Mouse (Mus musculus) liver, adult 2 months (tissue): ENCODE data around the gene Tbx15. TPM values are rescaled to one million over a fixed set of nuclear protein-coding genes. Genes with fewer than 3 reads are reported as not detected.

ENCODE experiments used
- DNase-seq: peaks from one replicate; pipeline ENCODE4 v3.0.0-alpha.2; 2011; ENCODE audit warnings: low read depth, low spot score; ENCODE audit errors: extremely low read depth
- H3K27ac ChIP-seq: fragments of 200-500 bp; replicated peaks from 2 replicates; pipeline ENCODE4 v1.5.1; 2012; ENCODE audit warnings: low read depth, mild to moderate bottlenecking, control low read depth, inconsistent platforms, low read length; ENCODE audit not compliant: insufficient read depth
- H3K27me3 ChIP-seq: fragments of 200-500 bp; 2 replicates; pipeline ENCODE4 v1.6.1; 2012; ENCODE audit warnings: mild to moderate bottlenecking, moderate library complexity, low read length, inconsistent platforms; ENCODE audit not compliant: control insufficient read depth, insufficient read depth
- H3K36me3 ChIP-seq: fragments of 200-500 bp; 2 replicates; pipeline ENCODE4 v1.6.1; 2012; ENCODE audit warnings: low read length, inconsistent platforms; ENCODE audit not compliant: control insufficient read depth, insufficient read depth
- H3K4me1 ChIP-seq: fragments of 200-500 bp; 2 replicates; pipeline ENCODE4 v1.6.1; 2011; ENCODE audit warnings: low read length; ENCODE audit not compliant: control insufficient read depth, insufficient read depth
- H3K4me3 ChIP-seq: fragments of 200-500 bp; 2 replicates; pipeline ENCODE4 v1.5.1; 2011; ENCODE audit warnings: low read depth, mild to moderate bottlenecking, control low read depth, low read length, moderate library complexity; ENCODE audit not compliant: insufficient read depth
- H3K79me2 ChIP-seq: fragments of 200-500 bp; 2 replicates; pipeline ENCODE4 v1.6.1; 2012; ENCODE audit warnings: inconsistent platforms, mild to moderate bottlenecking, low read length, moderate library complexity; ENCODE audit not compliant: control insufficient read depth, insufficient read depth
- H3K9ac ChIP-seq: fragments of 200-500 bp; 2 replicates; pipeline ENCODE4 v1.6.1; 2012; ENCODE audit warnings: low read depth, mild to moderate bottlenecking, control low read depth, inconsistent platforms, low read length
- CTCF ChIP-seq: fragments of 200-500 bp; IDR thresholded peaks from 2 replicates; pipeline ENCODE4 v1.5.1; 2011; ENCODE audit warnings: low read depth, low read length, control low read depth
- POLR2A ChIP-seq: fragments of 200-500 bp; IDR thresholded peaks from 2 replicates; pipeline ENCODE4 v1.6.1; 2011; ENCODE audit warnings: low read length, control low read depth; ENCODE audit not compliant: insufficient read depth; ENCODE audit errors: extremely low read depth
- WGBS: fragments of 180-500 bp; shearing (Covaris S2); methylation state at CpG from one replicate; pipeline ENCODE4 v1.1.7; 2018; 5-methylcytosine and 5-hydroxymethylcytosine counted together
- polyA plus RNA-seq: library from polyadenylated mRNA; depleted of rRNA; stranded (reverse); fragments of >200 nt; gene quantifications from 2 replicates; pipeline ENCODE4 v1.2.3, GENCODE M21; 2012; rRNA removed
- total RNA-seq: library from RNA; depleted of rRNA; stranded (reverse); fragments of >200 nt; gene quantifications from 2 replicates; pipeline ENCODE4 v1.2.3, GENCODE M21; 2014; rRNA removed

The Tbx15 gene
- total RNA-seq = 0.09 TPM in 1 of 2 replicates, not detected in the other
- polyA plus RNA-seq = 0.04 TPM in 1 of 2 replicates, not detected in the other

DNA sequence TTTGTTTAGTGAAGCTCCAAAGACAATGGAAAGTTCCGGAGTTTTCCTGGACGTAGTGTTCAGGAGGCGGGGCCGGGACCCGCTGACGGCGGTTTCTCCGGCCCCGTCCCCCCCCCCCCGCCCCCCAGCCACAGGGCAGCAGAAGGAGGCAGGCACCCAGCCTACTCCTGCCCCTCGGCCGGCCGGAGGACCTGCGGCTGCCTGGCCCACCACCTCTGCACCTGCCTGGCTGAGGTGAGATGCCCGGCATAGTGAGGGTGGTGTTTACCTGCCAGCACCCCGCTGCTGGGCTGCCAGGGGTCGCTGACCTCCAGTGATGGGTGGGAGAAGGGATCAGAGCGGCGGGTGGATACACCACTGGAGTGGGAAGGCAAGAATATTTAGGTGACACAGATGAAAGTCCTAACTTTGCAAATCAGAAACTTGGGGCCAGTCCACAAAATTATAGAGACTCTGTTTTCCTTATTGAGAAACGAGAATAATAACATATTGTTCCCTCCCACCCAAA, at the start of gene Tbx15:
Gene Tbx15, plus strand, starts transcription at position 169 of the 508 bp plus-strand sequence.
- H3K27me3 ChIP-seq = peaks cover 40% of the 10 kb centered on the region; the same call in 1 of the 2 replicates
- no peak for TF ChIP-seq CTCF
- no peak for TF ChIP-seq POLR2A
- H3K4me3 ChIP-seq = no peak within 1 kb of the TSS

DNA sequence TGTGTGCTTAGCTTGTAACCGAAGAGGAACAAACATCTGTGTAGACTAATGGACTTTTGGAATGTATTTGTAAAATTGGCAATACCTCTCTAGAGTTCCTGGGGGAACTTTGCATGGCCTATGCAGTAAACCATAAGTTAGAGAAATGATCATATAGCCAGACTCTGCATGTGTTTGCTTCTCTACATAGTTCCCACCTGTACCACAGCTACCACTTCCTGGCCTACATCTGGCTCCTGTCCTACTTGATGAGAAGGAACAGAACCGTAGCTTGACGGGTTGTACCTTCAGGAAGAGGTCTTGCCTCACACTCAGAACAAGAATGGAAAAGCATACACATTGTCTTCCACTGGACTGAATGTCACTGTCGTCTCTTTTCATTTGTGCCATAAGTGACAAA, 46.6 kb upstream of the Tbx15 start:
- no peaks in the 10 kb centered on the region for H3K79me2 ChIP-seq
- TF ChIP-seq POLR2A = no peak
- TF ChIP-seq CTCF = no peak
- DNase-seq = peak; percentile 41
- peaks cover 9% of the 10 kb centered on the region; the same call in 1 of the 2 replicates for H3K4me1 ChIP-seq
- no peaks in the 10 kb centered on the region for H3K36me3 ChIP-seq
- 62% methylated on average over 4 of the region's 4 CpGs for WGBS
- no peak overlapping the region for H3K9ac ChIP-seq
- no peak overlapping the region for H3K27ac ChIP-seq
- H3K27me3 ChIP-seq = no peaks in the 10 kb centered on the region
- H3K4me3 ChIP-seq = no peak overlapping the region

More for the DNA sequence above, at the start of gene Tbx15:
- Histone ChIP-seq H3K27ac (no peak within 1 kb of the TSS), H3K36me3 (no peaks in the 10 kb centered on the region), H3K9ac (no peak within 1 kb of the TSS), H3K4me1 (peaks cover 2% of the 10 kb centered on the region; the same call in 1 of the 2 replicates), H3K79me2 (no peaks in the 10 kb centered on the region)
- no peak for DNase-seq
- WGBS = 1% methylated on average over 20 of the region's 20 CpGs

DNA sequence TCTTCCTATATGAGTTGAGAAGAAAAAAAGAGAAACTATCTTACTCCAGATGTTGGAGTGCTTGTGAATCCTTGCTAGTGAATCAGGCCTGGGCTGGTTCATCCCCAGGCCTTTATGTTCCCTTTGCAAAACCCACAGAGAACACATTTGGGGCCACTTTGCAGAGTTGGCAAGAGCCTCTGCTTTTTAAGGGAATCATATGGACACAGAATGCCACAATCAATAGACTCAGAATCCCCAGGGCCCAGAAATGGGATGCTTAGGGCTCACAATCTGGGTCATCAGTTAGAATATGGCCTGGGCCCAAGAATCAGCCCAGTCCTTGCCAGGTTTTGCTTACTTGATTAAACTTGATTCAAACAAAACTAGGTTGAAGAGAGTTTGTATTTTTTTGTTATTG, 36.9 kb upstream of the Tbx15 start:
- no peaks in the 10 kb centered on the region for H3K27me3 ChIP-seq

DNA sequence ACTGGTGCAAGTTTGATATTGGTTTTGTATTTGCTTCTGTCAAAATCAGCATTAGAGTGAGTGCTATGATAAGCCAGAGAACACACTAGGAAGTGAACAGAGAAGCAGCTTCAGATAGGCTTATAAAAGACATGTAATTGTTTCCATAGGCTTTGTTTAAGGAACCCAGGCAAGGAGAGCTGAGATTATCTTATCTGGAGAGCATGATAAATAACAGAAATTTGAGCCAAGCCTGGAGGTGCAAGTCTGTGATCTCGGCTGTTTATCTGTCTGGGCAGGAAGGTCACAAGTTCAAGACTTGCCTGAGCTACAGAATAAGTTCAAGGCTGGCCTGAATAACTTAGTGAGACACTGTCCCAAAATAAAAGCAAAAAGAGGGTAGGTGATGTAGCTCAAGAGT, 31.8 kb upstream of the Tbx15 start:
- Histone ChIP-seq H3K4me1 (no peaks in the 10 kb centered on the region; the same call in 1 of the 2 replicates), H3K4me3 (no peak overlapping the region), H3K36me3 (0 out of 2 replicates have a peak, but pooled peaks cover 3% of the 10 kb centered on the region), H3K9ac (no peak overlapping the region), H3K27ac (no peak overlapping the region), H3K27me3 (no peaks in the 10 kb centered on the region), H3K79me2 (no peaks in the 10 kb centered on the region)
- TF ChIP-seq POLR2A = no peak
- no peak for DNase-seq
- 78% methylated on average over 1 of the region's 1 CpGs for WGBS

More for the DNA sequence above, 36.9 kb upstream of the Tbx15 start:
- no peak for TF ChIP-seq POLR2A
- TF ChIP-seq CTCF = no peak
- Histone ChIP-seq H3K36me3 (0 out of 2 replicates have a peak, but pooled peaks cover 3% of the 10 kb centered on the region), H3K4me3 (no peak overlapping the region), H3K4me1 (no peaks in the 10 kb centered on the region), H3K9ac (no peak overlapping the region), H3K79me2 (no peaks in the 10 kb centered on the region), H3K27ac (no peak overlapping the region)
- DNase-seq = no peak

DNA sequence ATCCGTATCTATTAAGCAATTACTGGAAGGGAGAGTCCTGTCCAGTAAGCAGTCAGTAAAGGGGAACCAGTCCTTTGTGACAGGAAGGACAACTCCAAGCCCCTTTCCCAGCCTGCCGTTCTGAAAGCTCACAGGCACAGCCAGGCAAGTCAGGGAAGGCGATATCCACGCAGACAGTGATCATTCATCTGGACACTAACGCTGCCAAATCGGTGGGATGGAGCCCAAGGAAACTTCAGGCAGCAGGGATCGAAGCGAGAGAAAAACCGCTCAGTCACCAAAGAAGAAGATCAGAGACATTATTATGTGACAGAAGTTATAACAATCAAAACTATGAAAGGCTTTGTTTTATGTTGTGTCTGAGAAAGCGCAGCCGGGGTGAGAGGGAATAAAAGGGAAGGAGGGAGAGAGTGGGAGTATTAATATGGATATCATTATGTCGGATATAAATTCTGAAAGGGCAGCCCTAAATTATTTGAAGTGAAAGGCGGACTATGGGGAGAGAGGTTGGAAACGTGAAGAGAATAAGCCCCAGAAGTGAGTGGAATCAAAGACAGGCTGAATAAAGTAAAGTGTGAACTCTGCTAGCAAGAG, 29.0 kb upstream of the Tbx15 start:
- Histone ChIP-seq H3K9ac (no peak overlapping the region), H3K36me3 (peaks cover 2% of the 10 kb centered on the region; the same call in 1 of the 2 replicates), H3K4me1 (no peaks in the 10 kb centered on the region; the same call in 1 of the 2 replicates), H3K4me3 (no peak overlapping the region), H3K27me3 (no peaks in the 10 kb centered on the region), H3K79me2 (no peaks in the 10 kb centered on the region), H3K27ac (no peak overlapping the region)
- 86% methylated on average over 14 of the region's 14 CpGs for WGBS
- no peak for DNase-seq
- TF ChIP-seq CTCF (no peak), POLR2A (no peak)

DNA sequence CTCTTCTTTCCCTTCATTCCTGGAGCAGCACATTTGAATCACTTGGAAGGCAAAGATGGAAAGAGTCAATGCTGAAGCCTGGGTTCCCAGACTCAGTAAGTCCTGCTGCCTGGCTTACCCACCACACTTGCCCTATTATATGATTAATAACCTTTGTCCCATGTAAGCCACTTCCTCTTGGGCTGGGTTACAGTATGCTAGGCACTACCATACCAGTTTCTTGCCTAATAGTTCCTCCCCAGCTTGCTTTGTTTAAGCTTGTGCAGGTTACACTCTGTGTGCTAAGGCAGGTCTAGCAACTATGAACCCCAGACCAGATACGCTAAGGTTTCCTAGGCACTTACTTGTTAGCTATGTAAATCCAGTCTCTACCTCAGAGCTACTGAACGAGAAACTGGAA, 12.4 kb upstream of the Tbx15 start:
- no peaks in the 10 kb centered on the region for H3K79me2 ChIP-seq

More for the DNA sequence above, 12.4 kb upstream of the Tbx15 start:
- Histone ChIP-seq H3K4me3 (no peak overlapping the region), H3K27me3 (peaks cover 2% of the 10 kb centered on the region; the same call in 1 of the 2 replicates), H3K9ac (no peak overlapping the region), H3K27ac (no peak overlapping the region), H3K36me3 (no peaks in the 10 kb centered on the region), H3K4me1 (no peaks in the 10 kb centered on the region)
- TF ChIP-seq CTCF (no peak), POLR2A (no peak)
- 75% methylated on average over 2 of the region's 2 CpGs for WGBS
- no peak for DNase-seq
